Mouse (Mus musculus) frontal cortex, adult 2 months (tissue): ENCODE measurements around the gene Ube2l6. TPM values are rescaled to one million over a fixed set of nuclear protein-coding genes. Genes with fewer than 3 reads are reported as not detected.

ENCODE experiments used
- DNase-seq, 2 experiments: peaks; one replicate each; pipeline ENCODE4 v3.0.0; 2022; ENCODE audit warnings: low spot score in 1 of 2; ENCODE audit errors: extremely low spot score in 1 of 2
- polyA plus RNA-seq: library from polyadenylated mRNA; depleted of rRNA; stranded (reverse); fragments of >200 nt; gene quantifications from 2 replicates; pipeline ENCODE4 v1.2.3, GENCODE M21; 2012

Ube2l6 gene
- polyA plus RNA-seq, 1 experiment, result 10.2 TPM

GRCm38 (mm10) chr2:84831666-84832391 is 33.2 kb downstream of the Ube2l6 start:
- DNase-seq, result peak; percentile 77 to 97

GRCm38 (mm10) chr2:84837107-84837506 is 38.5 kb downstream of the Ube2l6 start:
- DNase-seq, result no peak

GRCm38 (mm10) chr2:84837817-84838592 is 39.4 kb downstream of the Ube2l6 start:
- no peak for DNase-seq

- no peak for DNase-seq
Observed at GRCm38 (mm10) chr2:84838593-84838949, 39.9 kb downstream of the Ube2l6 start, which contains the start of gene Slc43a1. TSS of gene Slc43a1 (plus strand) at chr2:84838850.

- no peak for DNase-seq
Observed at GRCm38 (mm10) chr2:84838993-84839980, 40.7 kb downstream of the Ube2l6 start.

- DNase-seq, result no peak
Observed at GRCm38 (mm10) chr2:84840016-84840747, 41.6 kb downstream of the Ube2l6 start.

- no peak for DNase-seq
Observed at GRCm38 (mm10) chr2:84840748-84841563, 42.3 kb downstream of the Ube2l6 start.

GRCm38 (mm10) chr2:84841905-84842304 is 43.3 kb downstream of the Ube2l6 start:
- no peak for DNase-seq

- DNase-seq, result no peak
Observed at GRCm38 (mm10) chr2:84843654-84844053, 45.0 kb downstream of the Ube2l6 start.

GRCm38 (mm10) chr2:84845226-84845625 is 46.6 kb downstream of the Ube2l6 start:
- DNase-seq, result no peak

GRCm38 (mm10) chr2:84850407-84851129 is 51.9 kb downstream of the Ube2l6 start:
- no peak for DNase-seq

- DNase-seq, result no peak
Observed at GRCm38 (mm10) chr2:84851130-84852040, 52.8 kb downstream of the Ube2l6 start.

- DNase-seq, result peak in 1 of 2 experiments; percentile 71
Observed at GRCm38 (mm10) chr2:84855732-84856131, 57.1 kb downstream of the Ube2l6 start.

- no peak for DNase-seq
Observed at GRCm38 (mm10) chr2:84858551-84858950, 59.9 kb downstream of the Ube2l6 start.
